Mouse (Mus musculus): Measurements from ENCODE around the gene 2310011J03Rik. TPM values are rescaled to one million over a fixed set of nuclear protein-coding genes. Genes with fewer than 3 reads are reported as not detected.

Gene 2310011J03Rik
- total and polyA plus RNA-seq, 3 experiments = 65.7 to 81.5 TPM; not detected in 1

DNA sequence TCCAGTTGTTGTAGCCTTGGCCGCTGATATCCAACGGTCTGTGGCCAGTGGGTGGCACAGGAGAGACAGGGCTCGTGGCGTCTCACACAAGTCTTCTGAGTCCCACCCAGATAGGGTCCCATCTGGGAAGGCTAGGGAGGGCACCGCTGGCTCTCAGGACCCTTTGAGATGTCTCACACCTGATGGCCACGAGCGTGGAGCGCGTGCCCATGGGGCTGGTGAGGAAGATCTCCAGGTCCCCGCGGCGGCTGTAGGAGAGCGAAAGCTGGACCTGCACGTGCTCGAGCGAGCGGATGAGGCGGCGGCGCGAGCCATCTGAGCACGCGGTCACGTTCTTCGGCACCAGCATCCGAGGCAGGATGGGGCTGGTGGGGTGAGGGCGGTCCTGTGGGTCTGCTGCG lies 2.5 kb upstream of the 2310011J03Rik start (continued):
- TF ChIP-seq BHLHE40 (IDR thresholded peaks at IDR 0.05; ENCODE audit: borderline replicate concordance, low read depth, low read length) = peak; percentile 75; the same call in 1 of the 2 replicates
- no peak for TF ChIP-seq GABPA (IDR thresholded peaks at IDR 0.05; ENCODE audit: low read depth, low read length)
- TF ChIP-seq POLR2AphosphoS5 (IDR thresholded peaks at IDR 0.05; ENCODE audit: borderline replicate concordance, low read depth, low read length) = no peak
- peak; percentile 63; the same call in 1 of the 2 replicates for TF ChIP-seq MYC (IDR thresholded peaks at IDR 0.05; ENCODE audit: low read depth, low read length)
- no peak for TF ChIP-seq TAL1 (IDR thresholded peaks at IDR 0.05; ENCODE audit: low read length)
- TF ChIP-seq ZNF384 (IDR thresholded peaks at IDR 0.05; ENCODE audit: low read depth, low read length) = no peak
- TF ChIP-seq CTCF (IDR thresholded peaks at IDR 0.05 in 2 of 3, conservative IDR thresholded peaks at IDR 0.05 in 1 of 3; ENCODE audit: control insufficient read depth in 1 of 3, insufficient read depth in 1 of 3, low read depth in 2 of 3, low read length in 3 of 3, poor library complexity in 1 of 3, severe bottlenecking in 1 of 3) = peak in 2 of 3 experiments; percentile 4 to 11; a peak in 2 of 6 replicates
- no peak for TF ChIP-seq RAD21 (IDR thresholded peaks at IDR 0.05; ENCODE audit: low read depth, low read length)
- TF ChIP-seq ZKSCAN1 (IDR thresholded peaks at IDR 0.05; ENCODE audit: low read depth, low read length) = no peak
- peak; percentile 86 for TF ChIP-seq MXI1 (IDR thresholded peaks at IDR 0.05; ENCODE audit: low read depth, low read length)
- no peak for TF ChIP-seq UBTF (IDR thresholded peaks at IDR 0.05; ENCODE audit: borderline replicate concordance, insufficient read depth, low read depth, low read length)
- TF ChIP-seq JUND (IDR thresholded peaks at IDR 0.05; ENCODE audit: low read depth, low read length) = no peak
- no peak for TF ChIP-seq MYB (IDR thresholded peaks at IDR 0.05; ENCODE audit: low read depth, low read length)
- TF ChIP-seq CHD1 (IDR thresholded peaks at IDR 0.05; ENCODE audit: low read depth, low read length) = no peak
- no peak for TF ChIP-seq HCFC1 (IDR thresholded peaks at IDR 0.05; ENCODE audit: low read depth, low read length)
- no peak for TF ChIP-seq ELF1 (IDR thresholded peaks at IDR 0.05; ENCODE audit: low read depth, low read length)
- peak; percentile 43 to 58; a peak in 2 of 4 replicates for TF ChIP-seq POLR2A (IDR thresholded peaks at IDR 0.05; ENCODE audit: control insufficient read depth in 1 of 2, insufficient read depth in 1 of 2, low read depth in 1 of 2, low read length in 2 of 2, poor library complexity in 1 of 2)
- no peak for TF ChIP-seq SIN3A (IDR thresholded peaks at IDR 0.05; ENCODE audit: low read length)

DNA sequence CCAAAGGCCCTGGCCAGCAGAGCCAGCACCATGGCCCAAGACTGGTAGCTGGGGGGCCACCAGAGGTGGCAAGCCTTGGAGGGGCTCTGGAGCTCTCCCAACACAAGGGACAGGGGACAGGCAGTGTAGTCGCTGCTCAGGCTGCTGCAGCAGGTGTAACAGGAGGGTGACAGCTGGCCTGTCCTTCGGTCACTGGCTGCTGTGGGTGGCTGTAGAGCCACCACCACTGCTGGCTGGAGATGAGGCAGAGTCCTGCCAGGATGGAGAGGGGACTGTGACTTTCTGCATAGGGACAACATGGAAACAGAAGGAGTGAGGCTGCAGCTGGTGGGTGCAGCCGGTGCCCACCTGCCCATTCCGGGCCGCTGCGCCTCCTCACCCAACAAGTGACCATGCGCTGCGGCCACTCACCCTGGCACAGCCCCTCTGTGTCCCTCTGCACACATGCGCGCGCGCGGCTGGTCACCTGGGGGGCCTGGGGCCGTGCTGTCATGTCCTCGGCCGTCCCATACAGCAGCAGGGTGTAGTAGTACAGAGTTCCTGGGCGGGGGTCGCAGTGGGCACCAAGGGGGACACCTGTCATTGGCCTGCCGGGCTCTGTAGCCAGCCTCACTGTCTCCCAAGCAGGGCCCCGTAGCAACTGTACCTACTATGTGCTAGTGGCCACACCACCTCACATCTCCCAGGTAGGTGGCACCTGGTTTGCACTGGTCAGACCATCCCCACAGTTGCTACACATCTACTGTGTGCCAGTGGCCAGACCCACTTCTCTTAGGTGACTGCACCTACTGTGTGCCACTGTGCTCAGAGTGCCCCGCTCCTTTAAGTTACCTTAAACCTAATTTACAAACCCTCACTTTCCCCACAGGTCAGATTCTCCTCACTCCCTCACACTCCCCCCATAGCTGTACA lies 1.6 kb upstream of the 2310011J03Rik start:
- Histone ChIP-seq H3K4me3 (ENCODE audit: control insufficient read depth in 1 of 2, insufficient read depth in 1 of 2, low read depth in 2 of 2, low read length in 2 of 2) (peak overlapping the region; percentile 89 to 90), H3K27ac (ENCODE audit: control insufficient read depth, low read depth, low read length) (peak overlapping the region; percentile 64), H3K4me1 (ENCODE audit: control insufficient read depth in 1 of 2, insufficient read depth in 2 of 2, low read length in 2 of 2) (peaks cover 0 to 32% of the 10 kb centered on the region in 2 experiments; a peak in 3 of 4 replicates), H3K36me3 (ENCODE audit: control insufficient read depth in 1 of 2, insufficient read depth in 2 of 2, low read length in 2 of 2) (peaks cover 0 to 11% of the 10 kb centered on the region in 2 experiments; a peak in 2 of 4 replicates), H3K27me3 (ENCODE audit: control insufficient read depth in 1 of 2, insufficient read depth in 2 of 2, low read length in 2 of 2) (no peaks in the 10 kb centered on the region), H3K79me2 (ENCODE audit: control insufficient read depth, insufficient read depth, low read length, poor library complexity) (peaks cover 39% of the 10 kb centered on the region), H3K9me3 (replicated peaks; ENCODE audit: insufficient read depth, low read length) (no peaks in the 10 kb centered on the region), H3K9ac (ENCODE audit: control insufficient read depth, low read depth, low read length, poor library complexity, severe bottlenecking) (peak overlapping the region; percentile 93)
- DNase-seq (ENCODE audit: low read depth, low spot score) = no peak
- TF ChIP-seq USF2 (IDR thresholded peaks at IDR 0.05; ENCODE audit: borderline replicate concordance in 1 of 2, insufficient read depth in 1 of 2, low read depth in 1 of 2, low read length in 2 of 2) = no peak
- peak; percentile 98 for TF ChIP-seq ZKSCAN1 (IDR thresholded peaks at IDR 0.05; ENCODE audit: low read depth, low read length)

Measured in MEL (cell line).